Mouse (Mus musculus): ENCODE data around the gene Rtkn.

Rtkn gene

DNA sequence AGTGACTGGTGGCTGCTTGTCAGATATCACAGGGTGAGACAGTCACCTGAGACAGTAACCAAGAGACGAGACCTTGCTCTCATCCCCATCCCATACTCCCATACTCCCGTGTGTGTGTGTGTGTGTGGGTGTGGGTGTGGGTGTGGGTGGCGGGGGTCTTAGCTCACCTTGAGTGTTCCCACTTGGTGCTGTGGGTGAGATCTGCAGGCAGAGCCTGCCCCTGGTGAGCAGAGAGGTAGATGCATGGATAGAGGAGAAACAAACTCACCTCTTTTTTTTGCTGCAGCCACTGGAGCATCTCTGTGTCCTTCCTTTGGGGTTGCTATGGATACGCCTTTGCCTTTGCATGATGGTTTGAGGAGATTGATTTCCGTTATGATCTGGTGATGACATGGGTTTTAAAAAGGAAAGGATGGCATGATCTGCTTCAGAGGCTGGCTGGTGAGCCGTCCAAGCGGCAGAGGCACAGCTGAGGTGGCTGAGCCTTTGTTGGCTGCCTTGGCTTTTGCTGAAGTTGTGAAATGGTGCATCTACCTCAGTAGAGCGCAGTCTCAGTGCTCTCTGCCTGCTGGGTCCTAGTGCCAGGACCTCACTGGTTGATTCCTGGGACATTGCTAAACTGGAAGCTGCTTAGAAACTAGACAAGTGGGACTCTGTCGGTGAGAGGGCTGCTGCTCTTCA lies 37.1 kb downstream of the Rtkn start:
- DNase-seq (ENCODE audit: low spot score in 2 of 2) = no peak

- DNase-seq (ENCODE audit: low spot score in 2 of 2) = no peak
Observed at GRCm38 (mm10) chr6:83175996-83176395, 40.7 kb downstream of the Rtkn start.

- DNase-seq (ENCODE audit: low spot score in 2 of 2) = no peak
Observed at GRCm38 (mm10) chr6:83179390-83180117, 44.3 kb downstream of the Rtkn start.

- DNase-seq (ENCODE audit: low spot score in 2 of 2) = no peak
Observed at GRCm38 (mm10) chr6:83180605-83181004, 45.3 kb downstream of the Rtkn start.

- DNase-seq (ENCODE audit: low spot score in 2 of 2) = no peak
Observed at GRCm38 (mm10) chr6:83184858-83185435, 49.7 kb downstream of the Rtkn start.

DNA sequence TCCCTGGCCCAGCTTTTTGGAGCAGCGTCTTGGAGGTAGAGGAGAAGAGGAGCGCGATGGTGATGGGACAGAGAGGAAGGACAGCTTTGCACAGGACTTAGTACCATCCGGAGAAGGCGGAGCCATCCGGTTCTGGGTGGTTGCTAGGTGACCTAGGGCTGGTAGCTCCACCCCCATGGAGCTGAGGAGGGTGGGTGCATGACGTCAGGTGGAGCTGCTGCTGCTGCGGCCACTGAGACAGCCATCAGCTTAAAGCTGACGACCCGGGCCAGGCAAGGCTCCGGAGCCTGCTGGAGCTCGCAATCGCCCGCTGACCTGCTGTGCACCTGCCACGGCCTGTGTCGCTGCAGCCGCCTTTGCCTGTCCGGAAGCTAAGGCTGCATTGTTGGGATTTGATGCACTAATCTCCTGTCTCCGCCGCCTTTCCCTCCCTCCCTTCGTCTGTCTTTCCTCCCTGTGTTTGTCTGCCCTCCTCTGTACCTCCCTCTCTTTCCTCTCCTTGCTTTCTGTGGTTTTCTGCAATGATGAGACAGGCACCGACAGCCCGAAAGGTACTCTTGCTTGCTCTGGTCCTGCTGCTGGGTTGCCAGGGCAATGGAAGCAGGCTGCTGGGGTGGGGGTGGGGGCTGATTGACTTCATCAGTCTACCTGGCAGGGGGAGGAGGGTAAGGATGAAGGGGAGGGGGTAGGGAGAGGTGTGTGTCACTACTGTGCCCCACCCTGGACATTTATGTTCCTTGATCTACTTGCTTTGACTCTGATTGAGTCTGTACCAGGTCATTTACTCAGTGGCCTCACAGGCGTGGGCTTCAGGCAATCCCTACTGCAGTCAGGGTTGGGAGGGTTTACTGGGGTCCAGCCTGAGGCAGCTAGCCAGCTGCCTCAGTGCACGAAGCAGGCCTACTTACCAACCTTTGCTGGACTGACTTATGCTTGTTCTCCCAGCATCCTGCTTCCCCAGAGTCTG lies 50.9 kb downstream of the Rtkn start:
- DNase-seq (ENCODE audit: low spot score in 2 of 2) = peak in 1 of 2 experiments; percentile 39

GRCm38 (mm10) chr6:83186946-83187345 lies 51.7 kb downstream of the Rtkn start:
- no peak for DNase-seq (ENCODE audit: low spot score in 2 of 2)

- no peak for DNase-seq (ENCODE audit: low spot score in 2 of 2)
Observed at GRCm38 (mm10) chr6:83193571-83193970, 58.3 kb downstream of the Rtkn start.

- no peak for DNase-seq (ENCODE audit: low spot score in 2 of 2)
Observed at GRCm38 (mm10) chr6:83197345-83198004, 62.2 kb downstream of the Rtkn start.

All from spleen, postnatal 36 days (tissue).